Mouse (Mus musculus) megakaryocyte, adult 5-6 weeks (primary cell): ENCODE results near the gene Ets1. TPM values are rescaled to one million over a fixed set of nuclear protein-coding genes. Genes with fewer than 3 reads are reported as not detected.
A peak's percentile ranks its signal among the peaks of the same experiment; 100 is the strongest.

Source experiments
- ATAC-seq: 2 replicates; pipeline ENCODE4 v1.8.0; 2016; ENCODE audit warnings: mild to moderate bottlenecking, inconsistent platforms; ENCODE audit not compliant: poor library complexity, severe bottlenecking
- total RNA-seq, 2 experiments: library from RNA; stranded (forward) in 1 of 2; stranded (reverse) in 1 of 2; fragments of 153-499, 151-499 nt in 1 of 2; fragments of 221-1000, 200-1000 nt in 1 of 2; gene quantifications; 2 replicates each; pipeline versions ENCODE4 v1.2.3 to v1.2.4; 2015 to 2017

Ets1 gene
- total RNA-seq, 2 experiments from 2014 or later, result 8.6 to 29.5 TPM

DNA sequence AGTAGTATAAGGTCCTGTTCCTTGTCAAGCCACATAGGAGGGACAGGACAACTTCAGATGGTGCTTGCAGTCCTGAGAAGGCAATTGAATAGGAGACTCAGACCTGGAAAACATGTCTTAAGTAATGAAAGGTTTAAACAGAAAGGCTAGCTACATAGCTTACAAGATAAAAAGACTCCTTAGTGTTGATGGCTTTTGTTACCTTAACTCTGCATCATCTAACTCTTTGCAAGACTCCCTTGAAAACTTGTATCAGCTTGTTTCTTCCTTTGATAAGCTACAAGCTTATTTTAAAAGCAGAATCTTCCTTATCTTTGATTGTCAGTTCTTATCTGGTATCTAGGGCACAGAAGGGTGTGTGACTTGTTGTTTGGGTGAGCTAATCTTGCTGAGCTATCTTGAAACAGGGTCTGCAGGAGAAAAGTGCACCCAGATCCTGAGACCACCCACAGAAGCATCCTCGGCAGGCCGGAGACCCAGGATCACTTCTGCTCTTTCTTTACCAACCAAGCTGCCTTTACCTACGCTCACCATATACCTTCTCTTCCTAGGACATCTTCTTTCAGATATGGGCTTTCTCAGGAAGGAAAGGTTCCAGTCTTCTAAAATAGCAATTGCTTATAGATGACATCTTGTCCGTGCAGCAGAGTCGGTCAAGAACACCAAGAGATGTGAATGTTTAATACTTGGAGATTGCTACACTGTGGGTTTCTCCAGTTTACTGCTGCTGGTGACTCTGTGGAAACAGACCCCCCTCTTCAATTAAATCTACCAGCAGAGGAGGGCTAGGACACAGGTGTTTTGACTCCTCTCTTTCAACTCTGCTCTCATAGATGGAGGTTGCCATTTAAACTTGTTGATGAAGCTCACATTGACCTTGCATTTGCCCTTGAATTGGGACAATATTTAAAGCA lies 19.2 kb upstream of the Ets1 start:
- ATAC-seq, result no peak

DNA sequence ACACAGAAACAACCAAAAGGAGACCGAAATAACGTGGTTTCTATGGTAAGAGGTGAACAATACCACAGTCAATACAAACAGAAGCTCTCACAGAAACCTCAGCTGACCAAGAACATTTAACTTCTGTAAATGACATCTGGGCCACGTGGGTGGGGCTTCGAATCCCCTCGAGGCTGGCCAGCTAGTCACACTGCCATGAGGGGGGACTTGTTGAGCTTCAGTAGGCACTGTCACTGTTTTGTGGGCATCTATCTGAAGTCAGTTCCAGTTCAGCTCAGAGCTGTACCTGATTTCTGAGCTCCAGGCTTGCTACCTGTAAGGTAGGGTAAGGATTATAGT lies 18.6 kb upstream of the Ets1 start:
- ATAC-seq, result no peak

DNA sequence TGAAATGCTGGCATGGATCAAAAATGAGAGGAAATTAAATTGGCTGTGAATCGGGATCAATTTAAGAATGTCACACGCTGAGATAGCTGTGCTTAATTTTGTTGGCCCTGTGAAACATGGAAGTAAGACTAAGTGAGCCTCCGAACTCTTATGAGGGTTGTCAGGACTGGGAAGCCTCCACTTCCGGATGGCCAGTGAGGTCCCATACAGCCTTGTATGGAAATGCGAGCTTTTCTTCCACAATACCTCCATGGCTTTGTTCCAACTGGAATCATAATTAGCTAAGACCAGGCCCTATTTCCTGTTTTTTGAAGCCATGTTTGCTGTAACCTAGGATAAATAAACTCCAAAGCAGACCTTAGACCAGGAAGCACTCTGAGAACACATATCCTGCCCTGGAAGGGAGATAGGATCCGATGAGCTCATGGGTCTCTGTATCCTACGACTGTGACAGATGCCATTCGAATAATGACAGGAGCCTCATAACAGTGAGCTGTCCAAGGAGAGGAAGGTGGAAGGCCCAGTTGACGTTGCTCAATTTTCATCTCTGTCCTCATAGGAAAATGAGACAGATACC lies 17.4 kb upstream of the Ets1 start:
- no peak for ATAC-seq

DNA sequence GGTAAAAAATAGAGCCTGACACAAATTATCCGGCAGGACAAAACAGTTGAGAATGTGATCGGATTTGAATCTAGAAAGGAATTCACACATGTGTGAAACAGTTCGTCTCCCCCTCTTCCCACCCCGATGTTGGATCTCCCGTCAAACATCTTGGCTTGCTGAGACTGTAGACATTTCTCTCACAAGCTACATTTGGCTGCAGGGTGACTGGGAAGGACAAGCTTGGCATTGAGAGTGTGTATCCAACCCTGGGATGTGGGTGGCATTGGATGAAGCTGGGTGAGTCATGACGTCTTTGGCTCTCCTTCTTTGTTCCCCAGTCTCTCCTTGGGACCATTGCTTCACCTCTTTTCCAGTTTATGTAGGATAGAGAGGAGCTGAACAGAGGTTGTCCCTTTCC lies 16.4 kb upstream of the Ets1 start:
- no peak for ATAC-seq

DNA sequence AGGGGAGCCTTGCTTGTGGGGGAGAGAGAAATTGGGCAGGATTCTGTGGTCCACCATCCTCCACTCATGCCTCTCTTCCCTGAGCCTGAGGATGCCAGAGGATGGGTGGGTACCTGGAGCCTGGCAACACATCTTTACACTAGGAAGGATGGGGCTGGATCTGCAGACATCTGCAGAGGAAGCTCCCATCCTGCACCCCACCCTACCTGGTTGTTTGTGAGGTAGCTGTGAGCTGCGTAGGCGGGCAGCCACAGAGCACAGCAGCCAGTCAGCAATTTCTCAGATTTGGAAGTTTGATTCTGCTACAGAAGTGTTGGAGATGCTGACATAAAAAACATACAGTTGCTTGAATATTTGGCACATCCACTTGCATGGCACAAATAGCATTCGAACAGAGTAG lies 15.6 kb upstream of the Ets1 start:
- ATAC-seq, result no peak

DNA sequence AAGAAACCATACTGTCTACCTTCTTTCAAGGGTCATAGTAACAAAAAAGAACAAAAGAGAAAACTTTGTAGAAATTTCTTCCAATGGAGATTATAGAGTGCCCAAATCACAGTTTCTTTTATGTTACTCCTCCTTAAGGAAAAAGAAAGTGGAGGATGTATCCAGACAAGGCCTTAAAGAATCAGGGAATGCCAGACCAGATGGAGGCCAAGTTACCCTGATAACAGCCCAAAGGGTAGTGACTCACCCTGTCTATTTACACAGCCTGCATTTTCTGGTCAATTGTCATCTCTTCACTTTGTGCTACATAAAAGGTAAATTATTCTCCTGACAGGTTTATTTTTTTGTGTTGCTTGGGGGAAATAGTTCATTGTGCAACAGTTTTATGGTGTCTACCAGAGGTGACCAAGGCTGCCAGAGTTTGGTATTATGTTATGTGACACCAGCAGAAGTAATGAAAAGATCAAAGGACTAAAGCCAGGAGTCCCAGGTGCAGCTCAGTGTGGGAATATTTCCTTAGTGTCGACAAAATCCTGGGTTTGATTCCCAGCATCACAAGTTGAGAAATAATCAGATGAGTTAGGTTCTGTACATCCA lies 6.5 kb upstream of the Ets1 start:
- ATAC-seq, result no peak

DNA sequence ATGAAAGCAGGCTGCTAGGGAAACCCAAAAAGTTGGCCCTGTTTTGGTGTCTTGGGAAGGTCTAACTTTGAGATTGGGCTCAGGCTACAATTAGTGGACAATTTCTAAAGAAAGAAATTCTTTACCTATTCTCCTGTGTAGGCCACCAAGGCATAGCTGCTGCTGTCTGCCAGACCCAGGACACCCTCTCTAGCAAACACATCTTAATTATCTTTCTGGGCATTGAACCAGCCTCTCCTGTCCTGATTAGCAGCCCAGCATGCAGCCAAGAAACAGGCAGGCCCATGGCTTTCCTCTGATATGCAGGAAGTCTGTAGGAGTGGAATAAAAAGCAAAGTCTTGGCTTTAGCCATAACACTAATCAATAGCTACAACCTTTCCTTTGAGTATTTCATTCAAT lies 4.7 kb upstream of the Ets1 start:
- no peak for ATAC-seq

DNA sequence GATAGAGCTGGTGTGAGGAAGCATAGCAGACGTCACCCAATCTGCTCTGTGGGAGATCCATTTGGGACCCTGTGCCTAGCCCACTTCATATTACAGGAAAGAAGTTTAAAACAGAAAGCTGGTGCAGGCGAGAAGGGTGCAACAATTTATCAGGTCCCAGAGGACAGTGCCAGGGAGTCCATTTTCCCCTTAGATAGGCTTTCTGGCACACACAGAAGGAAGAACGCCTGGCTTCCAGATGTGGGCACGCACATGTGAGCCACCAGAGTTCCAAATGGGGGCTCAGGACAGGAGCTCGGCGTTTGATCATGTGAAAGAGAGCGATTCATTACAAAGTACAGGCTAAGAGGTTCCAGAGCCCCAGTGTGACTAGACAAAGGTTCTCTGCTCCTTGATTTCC lies 3.8 kb upstream of the Ets1 start:
- ATAC-seq, result no peak

DNA sequence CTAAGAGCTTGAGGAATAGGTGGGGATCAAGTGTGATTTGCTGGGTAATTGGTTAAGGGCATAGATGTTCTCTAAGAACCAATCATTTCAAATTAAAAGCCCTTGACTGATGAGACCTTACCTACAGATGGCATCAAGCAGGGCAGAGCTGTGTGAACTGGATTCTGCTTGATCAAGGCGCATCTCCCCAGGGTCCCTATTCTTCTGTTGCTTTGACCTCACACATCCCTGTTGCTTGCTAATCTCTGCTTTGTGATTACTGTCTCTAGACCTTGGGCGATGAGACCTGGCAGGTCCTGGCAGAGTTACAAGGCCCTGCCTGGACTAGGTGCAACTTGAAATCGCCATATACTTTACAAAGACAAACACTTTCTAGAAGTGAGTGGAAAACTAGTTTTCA lies 9.0 kb downstream of the Ets1 start:
- ATAC-seq, result no peak

DNA sequence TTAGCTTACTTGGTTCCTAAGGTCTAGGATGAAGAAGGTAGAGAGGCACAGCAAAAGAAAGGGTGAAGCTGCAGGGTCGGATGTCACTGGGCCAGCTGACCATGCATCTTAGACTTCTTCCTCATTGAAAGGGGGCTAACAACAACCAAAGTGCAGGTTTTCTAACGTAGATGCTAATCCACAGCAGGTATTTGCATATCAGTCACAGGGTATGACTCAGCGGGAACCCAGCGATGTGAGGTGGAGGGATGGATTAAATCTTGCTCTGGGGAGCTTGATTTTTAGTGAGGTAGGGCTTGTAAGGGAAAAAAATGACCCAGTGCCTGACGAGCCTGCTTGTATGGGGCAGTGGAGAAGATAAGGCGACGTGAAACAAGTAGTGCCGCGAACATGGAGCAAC lies 9.5 kb downstream of the Ets1 start:
- no peak for ATAC-seq

DNA sequence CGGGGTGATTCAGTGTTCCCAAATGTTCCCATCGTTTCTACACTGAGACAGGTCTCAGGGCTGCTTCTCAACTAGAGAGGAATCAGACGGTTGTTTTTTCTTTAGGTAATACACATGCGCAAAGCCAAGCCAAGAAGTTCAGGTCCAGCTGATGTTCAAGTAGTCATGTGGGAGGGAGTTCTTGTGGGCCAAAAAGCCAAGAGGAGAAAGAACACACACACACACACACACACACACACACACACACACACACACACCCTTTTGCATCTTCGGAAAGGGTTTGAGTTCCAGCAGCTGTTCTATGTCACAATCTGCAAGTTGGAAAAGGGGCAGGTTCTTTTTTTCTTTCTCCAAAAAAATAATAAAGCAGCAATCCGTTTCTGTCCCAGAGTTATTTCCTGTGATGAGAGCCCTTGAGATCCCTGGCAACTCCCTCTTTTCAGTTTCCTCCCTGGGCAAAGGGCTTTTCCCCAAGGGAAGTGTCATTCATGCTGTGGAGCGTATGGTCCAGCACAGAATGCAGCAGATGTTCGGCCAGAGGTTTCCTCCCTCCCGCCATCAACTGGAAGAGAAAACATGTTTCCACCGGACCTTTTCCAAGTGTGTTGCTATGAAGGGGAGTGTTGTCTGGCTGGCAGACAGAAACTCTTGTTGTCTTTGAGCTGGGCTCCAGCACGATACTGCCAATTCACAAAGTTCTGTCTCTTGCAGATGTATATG lies 10.7 kb downstream of the Ets1 start:
- no peak for ATAC-seq

DNA sequence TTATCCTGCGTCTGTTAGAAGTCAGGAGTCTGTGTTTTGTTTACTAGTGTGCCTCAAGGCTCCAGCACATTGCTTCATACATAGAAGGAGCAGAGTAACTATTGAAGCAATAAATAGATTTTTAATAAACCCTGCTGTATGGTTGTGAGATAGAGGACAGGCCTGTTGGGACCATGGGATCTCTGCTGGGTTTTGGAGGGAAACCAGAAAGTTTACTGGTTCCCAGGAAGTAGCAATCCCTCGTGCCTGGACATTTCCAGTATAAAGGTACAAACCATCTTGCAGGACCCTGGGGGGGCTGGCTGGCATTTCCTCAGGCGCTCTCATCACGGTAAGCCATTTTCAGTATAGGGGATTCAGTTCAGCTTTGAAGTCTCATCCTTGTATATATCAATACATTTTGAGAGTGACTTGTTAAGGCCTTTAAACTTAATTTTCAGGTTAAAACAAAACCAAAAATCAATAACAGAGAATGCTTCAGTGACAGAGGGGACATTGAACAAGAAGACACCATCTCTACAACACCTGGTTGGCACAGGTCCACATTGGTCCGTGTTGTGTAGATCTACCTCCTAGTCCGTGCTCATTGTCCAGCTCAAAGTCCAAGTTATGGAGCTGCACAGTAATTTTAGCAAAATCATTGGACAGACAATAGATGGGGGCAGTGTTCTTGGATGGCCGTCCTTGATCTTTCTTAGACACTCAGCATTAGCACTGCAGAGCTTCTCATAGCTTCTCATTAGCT lies 11.7 kb downstream of the Ets1 start:
- ATAC-seq, result no peak

DNA sequence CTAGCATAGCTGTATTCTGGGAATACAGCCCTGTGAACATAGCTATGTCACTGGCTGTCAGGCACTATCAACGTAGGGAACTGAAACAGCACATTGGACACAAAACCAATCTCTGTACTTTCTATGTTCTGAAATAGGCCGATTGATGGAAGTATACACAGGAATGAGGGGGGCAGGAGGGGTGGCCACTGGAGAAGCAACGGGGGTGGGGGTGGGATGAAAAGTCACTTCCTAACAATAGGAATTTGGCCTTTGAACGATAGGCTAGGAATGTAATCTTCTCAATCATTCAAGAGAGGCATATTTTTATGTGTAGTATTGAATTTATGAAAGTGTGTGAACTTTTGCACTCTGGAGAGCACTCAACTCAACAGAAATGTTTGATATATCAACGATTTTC lies 12.3 kb downstream of the Ets1 start:
- ATAC-seq, result no peak

DNA sequence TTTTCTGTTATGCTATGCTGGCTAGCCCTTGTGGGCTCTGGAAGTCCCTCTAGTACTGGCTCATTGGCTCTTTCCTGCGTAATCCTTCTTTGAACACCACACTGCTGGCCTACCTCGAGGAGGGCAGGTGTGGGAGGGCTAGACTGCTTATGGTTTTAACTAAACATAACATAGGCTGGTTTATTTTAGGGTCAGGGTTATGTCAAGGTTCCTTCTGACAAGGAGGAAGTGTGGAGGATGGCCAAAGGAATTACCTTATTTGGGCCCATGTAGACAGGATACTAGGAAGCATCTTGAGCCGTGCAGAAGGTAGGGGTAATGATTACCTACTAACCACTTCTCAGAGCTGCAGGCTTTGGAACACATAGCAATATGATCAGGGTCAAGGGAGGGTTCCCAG lies 14.7 kb downstream of the Ets1 start:
- no peak for ATAC-seq

DNA sequence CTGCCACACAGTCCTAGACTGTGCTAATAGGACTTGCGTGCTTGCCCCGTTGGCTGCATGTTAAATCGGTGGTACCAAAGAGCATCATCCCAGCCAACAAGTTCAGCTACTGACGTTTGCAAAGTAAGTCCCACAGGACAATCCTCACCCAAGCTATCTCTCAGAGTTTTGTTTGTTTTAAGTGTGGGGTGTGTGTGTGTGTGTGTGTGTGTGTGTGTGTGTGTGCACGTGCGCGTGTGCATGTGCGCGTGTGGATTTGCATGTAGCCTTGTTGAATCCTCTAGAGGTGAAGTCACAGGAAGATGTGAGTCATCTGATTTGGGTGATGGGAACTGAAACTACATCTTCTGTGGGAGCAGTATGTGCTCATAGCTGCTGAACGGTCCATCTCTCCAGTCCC lies 16.1 kb downstream of the Ets1 start:
- ATAC-seq, result peak; percentile 68

DNA sequence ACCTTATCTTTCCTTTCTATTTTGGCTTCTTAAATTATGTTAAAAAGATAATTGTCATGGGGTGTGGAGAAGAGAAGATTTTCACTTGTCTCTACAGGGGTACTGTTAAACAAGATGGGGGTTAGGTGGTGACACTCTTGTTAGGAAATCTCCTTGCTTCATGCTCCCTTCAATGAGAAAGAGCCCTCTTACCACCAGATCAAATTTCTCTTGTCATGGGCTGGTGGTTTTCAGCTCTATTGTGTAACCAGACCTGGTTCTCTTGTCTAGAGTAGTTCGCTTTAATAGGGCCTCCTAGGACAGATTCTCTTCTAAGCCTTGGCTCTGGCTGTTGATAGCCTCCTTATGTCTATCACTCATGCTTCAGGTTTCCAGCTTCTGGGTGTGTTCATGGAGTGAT lies 18.3 kb downstream of the Ets1 start:
- peak; percentile 79 for ATAC-seq

DNA sequence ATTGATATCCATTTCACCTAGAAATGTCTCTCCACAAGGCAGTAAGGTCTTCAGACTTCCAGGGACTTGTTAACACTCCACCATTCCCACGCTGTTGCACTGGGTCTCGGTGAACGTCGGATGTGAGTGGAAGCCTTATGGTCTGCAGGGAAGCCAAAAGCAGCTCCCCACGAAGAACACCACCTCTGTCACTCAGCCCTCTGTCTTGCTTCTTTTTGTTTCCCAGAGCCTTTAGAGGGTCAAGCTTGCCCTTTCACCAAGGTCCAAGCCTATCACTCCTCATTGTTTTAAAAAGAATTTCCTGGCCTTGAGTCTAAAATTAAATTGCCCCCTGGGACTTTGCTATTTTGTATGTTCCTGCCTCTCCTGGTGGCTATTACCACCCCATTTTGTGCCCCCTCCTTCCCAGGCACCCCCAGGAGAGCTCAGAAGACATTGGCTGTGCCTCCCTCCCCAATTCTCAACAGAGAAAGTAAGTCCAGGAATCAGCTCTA lies 20.4 kb downstream of the Ets1 start:
- no peak for ATAC-seq

DNA sequence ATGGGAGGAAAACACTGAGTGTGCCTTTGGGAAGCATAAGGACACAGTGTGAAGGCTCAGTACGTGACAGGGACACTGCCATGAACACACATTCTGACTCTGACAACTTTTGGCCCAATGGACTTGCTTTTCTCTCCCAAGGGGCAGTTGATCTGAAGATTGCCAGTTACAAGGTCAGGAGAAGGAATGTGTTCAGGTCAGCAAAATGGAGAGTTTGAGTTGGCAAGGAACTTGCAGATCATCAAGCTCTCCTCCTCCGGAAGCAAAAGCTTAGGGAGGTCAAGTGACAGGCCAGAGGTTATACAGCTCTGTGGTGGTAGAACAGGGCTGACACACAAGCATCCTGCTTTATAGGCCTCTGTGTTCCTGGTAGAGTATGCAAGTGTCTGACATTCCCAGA lies 21.1 kb downstream of the Ets1 start:
- no peak for ATAC-seq

DNA sequence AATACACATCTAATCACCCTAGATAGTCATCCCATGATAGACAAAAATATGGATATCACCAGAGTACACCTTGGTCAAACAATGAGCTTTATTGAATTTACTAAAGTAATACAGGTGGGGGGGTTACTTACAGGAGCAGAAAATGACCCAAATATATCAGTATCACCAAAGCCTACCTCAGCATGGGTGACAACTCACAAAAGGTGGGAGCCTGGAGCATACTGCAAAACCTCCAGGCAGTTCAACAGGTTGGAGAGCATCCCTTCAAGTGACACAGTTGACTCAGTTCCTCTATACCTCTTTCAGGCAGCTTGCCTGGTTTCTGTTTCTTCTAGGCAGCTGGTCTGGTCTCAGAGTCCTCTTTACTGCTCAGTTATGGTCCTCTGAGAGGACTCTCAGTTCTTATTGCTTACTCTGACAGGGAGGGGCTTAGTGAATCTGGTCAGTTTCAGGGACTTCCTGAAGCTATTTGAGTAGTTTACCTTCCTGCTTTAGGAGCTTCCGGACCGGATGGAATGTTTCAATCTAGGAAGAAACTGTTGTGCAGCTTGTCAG lies 24.5 kb downstream of the Ets1 start:
- no peak for ATAC-seq

DNA sequence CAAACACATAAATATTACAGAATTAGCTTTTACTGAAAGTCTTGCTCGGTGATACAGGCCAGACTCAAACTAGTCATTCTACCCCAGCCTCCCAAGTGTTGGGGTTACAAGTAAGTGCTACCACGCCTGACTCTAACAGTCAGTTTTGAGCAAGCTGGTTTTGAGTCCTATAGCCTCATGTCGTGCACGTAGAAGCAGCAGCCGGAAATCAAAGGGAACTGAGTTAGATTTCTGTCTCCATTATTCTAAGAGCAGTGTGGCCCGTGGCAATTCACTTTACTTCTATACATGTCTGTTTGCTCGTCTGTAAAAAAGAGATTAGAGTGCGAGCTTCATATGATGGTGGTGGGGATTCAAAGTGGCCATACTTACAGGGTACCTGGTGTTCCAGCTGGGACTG lies 25.1 kb downstream of the Ets1 start:
- ATAC-seq, result no peak

DNA sequence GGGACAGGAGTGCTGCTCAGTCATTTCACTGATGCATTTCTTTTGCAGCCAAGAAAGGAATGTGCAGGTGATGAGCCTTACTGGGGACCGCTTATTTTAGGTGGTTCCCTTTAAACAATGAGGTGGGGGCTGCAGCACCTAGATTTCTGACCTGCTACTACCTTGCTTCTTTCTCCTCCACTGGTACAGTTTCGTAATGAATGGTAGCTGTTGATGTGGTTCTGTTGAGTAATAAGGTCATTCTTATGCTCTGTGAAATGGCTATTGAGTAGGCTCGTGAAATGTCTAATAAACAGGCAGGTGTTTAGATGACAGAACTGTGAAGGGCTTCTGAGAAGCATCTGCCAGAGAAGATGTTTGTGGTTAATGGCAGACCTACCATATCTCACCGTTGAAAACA lies 25.5 kb downstream of the Ets1 start:
- peak; percentile 33 for ATAC-seq
